7 mouse cellular contexts compared by ENCODE assay signal in genomic region chr4:4791180-4791579, GRCm38 (mm10). TPM values are rescaled to one million over a fixed set of nuclear protein-coding genes. Genes with fewer than 3 reads are reported as not detected.
A peak's percentile ranks its signal among the peaks of the same experiment; 100 is the strongest.
DNase-seq lines count a peak whose midpoint lies in the region; ATAC-seq and TF ChIP-seq lines count a peak whose summit lies in the region.

No protein-coding gene starts in this region.

- H3K9ac ChIP-seq in lung, embryonic 15.5 days = no peak overlapping the region
- H3K9ac ChIP-seq in liver, embryonic 15.5 days = 0 out of 2 replicates have a peak overlapping the region, but pooled peaks have one; percentile 93

- H3K27ac ChIP-seq in lung, embryonic 15.5 days = no peak overlapping the region
- H3K27ac ChIP-seq in liver, embryonic 15.5 days (replicated peaks) = no peak overlapping the region
- H3K27ac ChIP-seq in thymus, adult 2 months (ENCODE audit: control insufficient read depth, insufficient read depth, low read length) = no peak overlapping the region

- no peak for DNase-seq in lung, postnatal 14 days
- no peak for DNase-seq in thymus, adult 2 months

- H3K9me3 ChIP-seq in lung, embryonic 15.5 days = no peaks in the 10 kb centered on the region
- H3K9me3 ChIP-seq in liver, embryonic 15.5 days (replicated peaks) = no peaks in the 10 kb centered on the region

- H3K4me2 ChIP-seq in lung, embryonic 15.5 days = peak overlapping the region; percentile 62; the same call in 1 of the 2 replicates
- H3K4me2 ChIP-seq in liver, embryonic 15.5 days = peak overlapping the region; percentile 77

- H3K4me1 ChIP-seq in lung, embryonic 15.5 days = peaks cover 10% of the 10 kb centered on the region
- peaks cover 39% of the 10 kb centered on the region for H3K4me1 ChIP-seq in liver, embryonic 15.5 days (replicated peaks)
- peaks cover 13% of the 10 kb centered on the region for H3K4me1 ChIP-seq in thymus, adult 2 months (replicated peaks; ENCODE audit: control insufficient read depth, insufficient read depth, low read length)

- 85% methylated on average over 1 of the region's 1 CpGs for WGBS in lung, embryonic 15.5 days
- 69% methylated on average over 1 of the region's 1 CpGs for WGBS in liver, embryonic 15.5 days (ENCODE audit: insufficient replicate concordance)
- WGBS in thymus, adult 2 months = 92% methylated on average over 1 of the region's 1 CpGs

- peak overlapping the region; percentile 97 for H3K4me3 ChIP-seq in lung, embryonic 15.5 days
- peak overlapping the region; percentile 95 for H3K4me3 ChIP-seq in liver, embryonic 15.5 days (replicated peaks)
- H3K4me3 ChIP-seq in thymus, adult 2 months (ENCODE audit: control insufficient read depth, insufficient read depth, low read length) = no peak overlapping the region

- TF ChIP-seq CTCF in thymus, adult 2 months (IDR thresholded peaks at IDR 0.05; ENCODE audit: borderline replicate concordance, control insufficient read depth, extremely low read depth, insufficient read depth, low read length, poor library complexity) = no peak

- no peaks in the 10 kb centered on the region for H3K27me3 ChIP-seq in lung, embryonic 15.5 days
- no peaks in the 10 kb centered on the region for H3K27me3 ChIP-seq in liver, embryonic 15.5 days
- H3K27me3 ChIP-seq in thymus, adult 2 months (ENCODE audit: control insufficient read depth, insufficient read depth, low read length) = no peaks in the 10 kb centered on the region

- TF ChIP-seq POLR2A in thymus, adult 2 months (IDR thresholded peaks at IDR 0.05; ENCODE audit: control insufficient read depth, extremely low read depth, insufficient read depth, low read length, poor library complexity) = no peak

- peaks cover 7% of the 10 kb centered on the region; the same call in 1 of the 2 replicates for H3K36me3 ChIP-seq in lung, embryonic 15.5 days
- 0 out of 2 replicates have a peak, but pooled peaks cover 2% of the 10 kb centered on the region for H3K36me3 ChIP-seq in liver, embryonic 15.5 days (replicated peaks)
- no peaks in the 10 kb centered on the region for H3K36me3 ChIP-seq in thymus, adult 2 months (ENCODE audit: control insufficient read depth, insufficient read depth, low read length)

- ATAC-seq in lung, embryonic 15.5 days (ENCODE audit: borderline replicate concordance, extremely low read depth, low FRiP score, low TSS enrichment) = no peak
- ATAC-seq in granulocyte monocyte progenitor cell, adult 5-6 weeks (replicated peaks; ENCODE audit: poor library complexity, severe bottlenecking) = peak; percentile 51
- no peak for ATAC-seq in liver, embryonic 15.5 days (ENCODE audit: insufficient read depth)
- no peak for ATAC-seq in monocyte, adult 5-6 weeks (replicated peaks; ENCODE audit: insufficient number of reproducible peaks, low FRiP score, low TSS enrichment, poor library complexity, severe bottlenecking)
- no peak for ATAC-seq in frontal cortex, adult (ENCODE audit: low TSS enrichment)

RNA-seq across cellular contexts. Expression of gene Impad1, which starts 2.0 kb away (rescaled TPM):
- polyA plus RNA-seq in lung, embryonic 15.5 days (2015; fragmentation: Nextera tagmentation; extraction: Ambion mirVana) = 37.1 and 37.5 TPM in 2 replicates
- total RNA-seq in granulocyte monocyte progenitor cell, adult 5-6 weeks (2014; fragmentation: Nextera tagmentation) = 25.2 and 26.6 TPM in 2 replicates
- total RNA-seq in granulocyte monocyte progenitor cell, adult 5-6 weeks (2017) = 36.9 and 48.5 TPM in 2 replicates
- polyA plus RNA-seq in liver, embryonic 15.5 days (2015; fragmentation: Nextera tagmentation; extraction: Ambion mirVana) = 6.4 and 6.7 TPM in 2 replicates
- total RNA-seq in monocyte, adult 5-6 weeks (2017) = 25.8 to 33.0 TPM (median 29.0 TPM) in 3 replicates
- polyA plus RNA-seq in thymus, adult 2 months (2012; rRNA removed) = 8.5 and 9.6 TPM in 2 replicates
